Mouse (Mus musculus) C2C12 (cell line): Measurements from ENCODE around the gene Ak7.

Experiments
- CEBPB ChIP-seq: IDR thresholded peaks from one replicate; pipeline ENCODE4 v1.6.1; 2011; ENCODE audit warnings: low read depth, mild to moderate bottlenecking, control low read depth, moderate library complexity
- CTCF ChIP-seq: IDR thresholded peaks from one replicate; pipeline ENCODE4 v1.5.1; 2011; ENCODE audit not compliant: control insufficient read depth, insufficient read depth, insufficient read length
- MYOD1 ChIP-seq: IDR thresholded peaks from one replicate; pipeline ENCODE4 v1.6.1; 2011; ENCODE audit warnings: low read depth; ENCODE audit not compliant: control insufficient read depth, insufficient read length

DNA sequence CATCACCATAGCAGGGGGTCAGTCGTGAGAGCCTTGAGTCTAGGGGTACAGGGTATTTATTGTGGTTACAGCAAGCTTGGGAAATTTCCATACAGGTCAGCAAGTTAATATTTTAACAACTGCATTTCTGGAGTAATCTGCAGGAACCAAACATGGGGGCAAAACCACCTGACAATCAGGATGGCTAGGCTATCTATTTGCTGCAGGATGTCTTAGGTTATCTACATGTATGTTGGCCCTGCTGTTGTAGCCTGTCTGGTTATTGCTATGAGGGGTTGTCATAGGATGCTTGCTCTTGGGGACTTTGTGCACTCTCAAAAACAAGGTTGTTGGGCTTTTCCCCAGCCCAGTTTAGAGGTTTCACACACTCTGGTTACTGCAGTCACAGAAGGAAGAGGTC lies 18.8 kb downstream of the Ak7 start:
- TF ChIP-seq CEBPB (no peak), CTCF (no peak), MYOD1 (no peak)
